Mouse (Mus musculus): ENCODE data around the gene Gfpt2. TPM values are rescaled to one million over a fixed set of nuclear protein-coding genes. Genes with fewer than 3 reads are reported as not detected.

Gene Gfpt2
- total RNA-seq, 1 experiment = 28.0 TPM

- no peak for DNase-seq (ENCODE audit: low read depth, low spot score)
- in situ Hi-C loops (cut with MboI; ENCODE audit: low sequenced_read_pairs in 2 of 2, unreplicated experiment in 2 of 2) = no loop called here
- no peaks in the 10 kb centered on the region for H3K36me3 ChIP-seq (ENCODE audit: control insufficient read depth, insufficient read depth, low read length, poor library complexity, severe bottlenecking)
- no peak overlapping the region for H3K4me3 ChIP-seq (ENCODE audit: insufficient read depth in 1 of 2, low read depth in 1 of 2, low read length in 2 of 2, poor library complexity in 1 of 2, severe bottlenecking in 1 of 2)
- H3K9me3 ChIP-seq (ENCODE audit: control insufficient read depth, insufficient read depth, low read depth, low read length) = no peaks in the 10 kb centered on the region
- no peak overlapping the region for H3K9ac ChIP-seq (ENCODE audit: insufficient read depth, low read depth, low read length, poor library complexity, severe bottlenecking)
- peaks cover 3 to 14% of the 10 kb centered on the region in 2 experiments; a peak in 2 of 4 replicates for H3K4me1 ChIP-seq (ENCODE audit: control insufficient read depth in 2 of 2, insufficient read depth in 2 of 2, low read length in 2 of 2, poor library complexity in 1 of 2)
- no peak overlapping the region for H3K27ac ChIP-seq (ENCODE audit: insufficient read depth, low read depth, low read length, poor library complexity, severe bottlenecking)
- TF ChIP-seq MAFK (IDR thresholded peaks at IDR 0.05; ENCODE audit: insufficient read depth, low read depth, low read length) = no peak
- no peak for TF ChIP-seq ZNF384 (IDR thresholded peaks at IDR 0.05; ENCODE audit: low read depth, low read length)
- no peak for TF ChIP-seq HCFC1 (IDR thresholded peaks at IDR 0.05; ENCODE audit: borderline replicate concordance, insufficient read depth, low read length)
- no peak for TF ChIP-seq ZC3H11A (IDR thresholded peaks at IDR 0.05; ENCODE audit: borderline replicate concordance, low read depth, low read length)
- no peak for TF ChIP-seq CHD2 (IDR thresholded peaks at IDR 0.05; ENCODE audit: low read depth, low read length)
These were observed 25.2 kb upstream of the Gfpt2 start for GRCm38 (mm10) chr11:49768781-49769180.

- no peak overlapping the region for H3K9ac ChIP-seq (ENCODE audit: insufficient read depth, low read depth, low read length, poor library complexity, severe bottlenecking)
- no peak overlapping the region for H3K4me3 ChIP-seq (ENCODE audit: insufficient read depth in 1 of 2, low read depth in 1 of 2, low read length in 2 of 2, poor library complexity in 1 of 2, severe bottlenecking in 1 of 2)
- in situ Hi-C loops (cut with MboI; ENCODE audit: low sequenced_read_pairs in 2 of 2, unreplicated experiment in 2 of 2) = no loop called here
- no peak overlapping the region for H3K27ac ChIP-seq (ENCODE audit: insufficient read depth, low read depth, low read length, poor library complexity, severe bottlenecking)
- H3K4me1 ChIP-seq (ENCODE audit: control insufficient read depth in 2 of 2, insufficient read depth in 2 of 2, low read length in 2 of 2, poor library complexity in 1 of 2) = peaks cover 0 to 5% of the 10 kb centered on the region in 2 experiments; a peak in 1 of 4 replicates
- H3K36me3 ChIP-seq (ENCODE audit: control insufficient read depth, insufficient read depth, low read length, poor library complexity, severe bottlenecking) = no peaks in the 10 kb centered on the region
- no peaks in the 10 kb centered on the region for H3K9me3 ChIP-seq (ENCODE audit: control insufficient read depth, insufficient read depth, low read depth, low read length)
- TF ChIP-seq ZC3H11A (IDR thresholded peaks at IDR 0.05; ENCODE audit: borderline replicate concordance, low read depth, low read length) = no peak
- no peak for TF ChIP-seq ZNF384 (IDR thresholded peaks at IDR 0.05; ENCODE audit: low read depth, low read length)
- no peak for TF ChIP-seq HCFC1 (IDR thresholded peaks at IDR 0.05; ENCODE audit: borderline replicate concordance, insufficient read depth, low read length)
- TF ChIP-seq CHD2 (IDR thresholded peaks at IDR 0.05; ENCODE audit: low read depth, low read length) = no peak
- no peak for TF ChIP-seq MAFK (IDR thresholded peaks at IDR 0.05; ENCODE audit: insufficient read depth, low read depth, low read length)
- no peak for DNase-seq (ENCODE audit: low read depth, low spot score)
These were observed 23.1 kb upstream of the Gfpt2 start for GRCm38 (mm10) chr11:49770676-49771550.

- Histone ChIP-seq H3K4me3 (ENCODE audit: insufficient read depth in 1 of 2, low read depth in 1 of 2, low read length in 2 of 2, poor library complexity in 1 of 2, severe bottlenecking in 1 of 2) (no peak overlapping the region), H3K9ac (ENCODE audit: insufficient read depth, low read depth, low read length, poor library complexity, severe bottlenecking) (no peak overlapping the region), H3K9me3 (ENCODE audit: control insufficient read depth, insufficient read depth, low read depth, low read length) (no peaks in the 10 kb centered on the region), H3K36me3 (ENCODE audit: control insufficient read depth, insufficient read depth, low read length, poor library complexity, severe bottlenecking) (no peaks in the 10 kb centered on the region), H3K4me1 (ENCODE audit: control insufficient read depth in 2 of 2, insufficient read depth in 2 of 2, low read length in 2 of 2, poor library complexity in 1 of 2) (peaks cover 0 to 4% of the 10 kb centered on the region in 2 experiments; a peak in 1 of 4 replicates), H3K27ac (ENCODE audit: insufficient read depth, low read depth, low read length, poor library complexity, severe bottlenecking) (no peak overlapping the region)
- TF ChIP-seq HCFC1 (IDR thresholded peaks at IDR 0.05; ENCODE audit: borderline replicate concordance, insufficient read depth, low read length) (no peak), MAFK (IDR thresholded peaks at IDR 0.05; ENCODE audit: insufficient read depth, low read depth, low read length) (no peak), CHD2 (IDR thresholded peaks at IDR 0.05; ENCODE audit: low read depth, low read length) (no peak), ZNF384 (IDR thresholded peaks at IDR 0.05; ENCODE audit: low read depth, low read length) (no peak), ZC3H11A (IDR thresholded peaks at IDR 0.05; ENCODE audit: borderline replicate concordance, low read depth, low read length) (no peak)
- DNase-seq (ENCODE audit: low read depth, low spot score) = no peak
- in situ Hi-C loops (cut with MboI; ENCODE audit: low sequenced_read_pairs in 2 of 2, unreplicated experiment in 2 of 2) = no loop called here
These were observed 21.7 kb upstream of the Gfpt2 start for GRCm38 (mm10) chr11:49772251-49772650.

GRCm38 (mm10) chr11:49774894-49775293, 19.1 kb upstream of the Gfpt2 start:
- Histone ChIP-seq H3K9me3 (ENCODE audit: control insufficient read depth, insufficient read depth, low read depth, low read length) (no peaks in the 10 kb centered on the region), H3K36me3 (ENCODE audit: control insufficient read depth, insufficient read depth, low read length, poor library complexity, severe bottlenecking) (no peaks in the 10 kb centered on the region), H3K4me1 (ENCODE audit: control insufficient read depth in 2 of 2, insufficient read depth in 2 of 2, low read length in 2 of 2, poor library complexity in 1 of 2) (peaks cover 0 to 6% of the 10 kb centered on the region in 2 experiments; a peak in 2 of 4 replicates), H3K9ac (ENCODE audit: insufficient read depth, low read depth, low read length, poor library complexity, severe bottlenecking) (no peak overlapping the region), H3K27ac (ENCODE audit: insufficient read depth, low read depth, low read length, poor library complexity, severe bottlenecking) (no peak overlapping the region), H3K4me3 (ENCODE audit: insufficient read depth in 1 of 2, low read depth in 1 of 2, low read length in 2 of 2, poor library complexity in 1 of 2, severe bottlenecking in 1 of 2) (no peak overlapping the region)
- no peak for TF ChIP-seq CHD2 (IDR thresholded peaks at IDR 0.05; ENCODE audit: low read depth, low read length)
- TF ChIP-seq HCFC1 (IDR thresholded peaks at IDR 0.05; ENCODE audit: borderline replicate concordance, insufficient read depth, low read length) = no peak
- no peak for TF ChIP-seq ZNF384 (IDR thresholded peaks at IDR 0.05; ENCODE audit: low read depth, low read length)
- no peak for TF ChIP-seq MAFK (IDR thresholded peaks at IDR 0.05; ENCODE audit: insufficient read depth, low read depth, low read length)
- no peak for TF ChIP-seq ZC3H11A (IDR thresholded peaks at IDR 0.05; ENCODE audit: borderline replicate concordance, low read depth, low read length)
- in situ Hi-C loops (cut with MboI; ENCODE audit: low sequenced_read_pairs in 2 of 2, unreplicated experiment in 2 of 2) = no loop called here
- no peak for DNase-seq (ENCODE audit: low read depth, low spot score)
